Mouse (Mus musculus): ENCODE results near the gene Higd2a.

DNA sequence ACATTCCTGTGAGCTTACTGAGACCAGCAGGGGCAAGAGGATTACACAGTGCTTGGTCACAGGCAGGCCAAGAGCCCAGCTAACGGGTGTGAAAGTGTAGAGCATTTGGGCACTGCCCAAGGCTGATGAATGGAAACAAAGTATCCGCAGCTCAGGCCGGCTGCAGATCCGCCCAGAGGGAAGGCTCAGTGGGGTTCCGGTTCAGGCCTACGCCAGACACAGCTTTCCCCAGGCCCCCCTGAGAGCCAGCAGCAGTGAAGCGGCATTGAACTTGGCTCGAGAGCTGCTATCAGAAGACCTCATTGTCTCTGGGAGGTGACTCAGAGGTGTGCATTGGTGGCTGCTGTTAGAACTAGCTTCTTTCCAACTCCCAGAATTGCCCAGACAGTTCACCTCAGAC is 18.7 kb downstream of the Higd2a start:
- TF ChIP-seq POLR2A (IDR thresholded peaks at IDR 0.05; ENCODE audit: control insufficient read depth, extremely low read depth, insufficient read depth, low read length, poor library complexity) (no peak), CTCF (IDR thresholded peaks at IDR 0.05; ENCODE audit: borderline replicate concordance, control insufficient read depth, extremely low read depth, insufficient read depth, low read length, poor library complexity) (no peak)
